Mouse (Mus musculus): ENCODE measurements around the gene Dock9. TPM values are rescaled to one million over a fixed set of nuclear protein-coding genes. Genes with fewer than 3 reads are reported as not detected.

Gene Dock9
- polyA plus RNA-seq, 1 experiment: 0.04 TPM

DNA sequence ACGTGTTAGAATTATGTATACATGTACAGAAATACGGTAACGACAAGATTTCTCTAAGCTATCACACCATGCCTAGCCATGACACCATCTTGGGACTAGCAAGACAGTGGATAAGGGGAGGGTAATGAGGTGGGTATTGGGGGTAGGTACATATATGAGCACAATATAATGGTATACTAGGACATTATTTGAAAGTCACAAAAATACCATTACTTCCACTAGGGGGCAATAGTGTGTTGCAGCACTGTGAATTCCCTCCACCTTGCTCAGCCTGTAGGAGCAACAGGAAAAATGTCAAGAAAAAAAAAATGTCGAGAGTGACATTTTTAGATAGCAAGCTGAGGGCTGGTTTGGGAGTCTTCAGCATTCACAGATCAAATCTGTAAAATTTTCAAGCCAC, 209.2 kb downstream of the Dock9 start:
- no peaks in the 10 kb centered on the region for H3K4me1 ChIP-seq (ENCODE audit: control insufficient read depth)
- H3K27me3 ChIP-seq (ENCODE audit: control insufficient read depth): no peaks in the 10 kb centered on the region
- TF ChIP-seq GATA1 (IDR thresholded peaks at IDR 0.05; ENCODE audit: low read length): no peak
- TF ChIP-seq TAL1 (IDR thresholded peaks at IDR 0.05; ENCODE audit: low read length): no peak
- no peaks in the 10 kb centered on the region for H3K9me3 ChIP-seq (ENCODE audit: control insufficient read depth, low read length)
- no peaks in the 10 kb centered on the region for H3K36me3 ChIP-seq (ENCODE audit: control insufficient read depth)
- H3K4me3 ChIP-seq (replicated peaks): no peak overlapping the region

DNA sequence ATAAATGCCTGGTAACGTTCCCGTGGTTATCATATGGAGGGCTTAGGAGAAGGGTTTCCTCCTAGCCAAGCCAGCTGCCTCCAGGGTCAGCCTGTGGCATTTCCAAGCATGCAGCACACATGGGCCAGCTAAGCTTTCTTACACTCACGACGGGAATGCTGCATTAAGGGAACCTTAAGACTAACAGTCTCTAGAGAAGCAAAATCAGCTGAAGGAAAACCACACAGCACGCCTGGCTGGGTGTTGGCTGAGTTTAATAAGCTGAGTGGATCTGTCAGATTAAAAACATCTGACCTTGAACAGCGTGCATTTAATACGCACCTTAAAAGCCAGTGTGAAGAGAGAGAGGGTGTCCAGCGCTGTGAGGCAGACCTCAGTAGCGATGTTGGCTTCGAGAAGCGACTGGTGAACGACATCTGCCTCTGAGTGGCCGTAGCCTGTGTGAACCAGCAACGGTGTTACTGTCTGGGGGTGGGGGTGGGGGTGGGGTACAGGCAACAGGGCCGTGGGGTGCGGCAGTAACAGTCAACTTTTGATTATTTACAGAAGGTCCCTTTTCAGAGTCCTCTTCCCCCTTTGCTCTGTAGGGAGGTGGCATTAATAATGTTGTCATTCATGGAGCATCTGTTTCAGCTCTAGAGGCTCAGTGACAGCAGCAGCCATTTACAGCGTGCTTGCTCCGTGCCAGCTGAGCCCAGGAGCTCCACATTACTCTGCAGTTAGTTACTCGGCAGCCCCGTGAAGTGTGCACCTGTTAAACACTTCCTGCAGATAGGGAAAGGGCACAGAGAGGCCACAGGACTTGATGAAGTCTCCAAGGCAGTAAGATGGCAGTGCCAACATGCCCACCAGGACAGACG, 211.5 kb downstream of the Dock9 start:
- Histone ChIP-seq H3K4me1 (ENCODE audit: control insufficient read depth) (no peaks in the 10 kb centered on the region), H3K36me3 (ENCODE audit: control insufficient read depth) (no peaks in the 10 kb centered on the region), H3K4me3 (replicated peaks) (no peak overlapping the region), H3K27me3 (ENCODE audit: control insufficient read depth) (no peaks in the 10 kb centered on the region), H3K9me3 (ENCODE audit: control insufficient read depth, low read length) (no peaks in the 10 kb centered on the region)
- TF ChIP-seq TAL1 (IDR thresholded peaks at IDR 0.05; ENCODE audit: low read length) (no peak), GATA1 (IDR thresholded peaks at IDR 0.05; ENCODE audit: low read length) (no peak)

DNA sequence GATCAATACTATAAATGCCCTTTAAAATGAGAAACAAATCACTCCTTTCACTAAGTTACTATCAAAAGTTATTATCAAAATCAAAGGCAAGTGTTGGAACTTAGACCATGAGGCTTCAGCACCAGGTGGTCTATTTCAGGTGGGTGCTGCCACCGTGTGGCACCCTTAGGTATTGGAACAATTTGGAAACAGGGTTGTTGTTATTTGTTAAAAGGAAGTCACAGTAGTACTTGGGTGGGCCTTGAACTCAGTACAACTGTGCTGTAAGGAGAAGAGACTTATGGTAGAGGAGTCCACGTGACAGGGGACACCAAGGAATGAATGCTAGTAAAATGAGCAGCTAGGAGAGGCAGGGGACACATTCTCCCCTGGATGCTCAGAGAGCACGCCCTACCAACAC, 218.6 kb downstream of the Dock9 start:
- Histone ChIP-seq H3K4me1 (ENCODE audit: control insufficient read depth) (no peaks in the 10 kb centered on the region), H3K27me3 (ENCODE audit: control insufficient read depth) (no peaks in the 10 kb centered on the region), H3K4me3 (replicated peaks) (no peak overlapping the region), H3K9me3 (ENCODE audit: control insufficient read depth, low read length) (no peaks in the 10 kb centered on the region), H3K36me3 (ENCODE audit: control insufficient read depth) (no peaks in the 10 kb centered on the region; the same call in 1 of the 2 replicates)
- no peak for TF ChIP-seq TAL1 (IDR thresholded peaks at IDR 0.05; ENCODE audit: low read length)
- no peak for TF ChIP-seq GATA1 (IDR thresholded peaks at IDR 0.05; ENCODE audit: low read length)

DNA sequence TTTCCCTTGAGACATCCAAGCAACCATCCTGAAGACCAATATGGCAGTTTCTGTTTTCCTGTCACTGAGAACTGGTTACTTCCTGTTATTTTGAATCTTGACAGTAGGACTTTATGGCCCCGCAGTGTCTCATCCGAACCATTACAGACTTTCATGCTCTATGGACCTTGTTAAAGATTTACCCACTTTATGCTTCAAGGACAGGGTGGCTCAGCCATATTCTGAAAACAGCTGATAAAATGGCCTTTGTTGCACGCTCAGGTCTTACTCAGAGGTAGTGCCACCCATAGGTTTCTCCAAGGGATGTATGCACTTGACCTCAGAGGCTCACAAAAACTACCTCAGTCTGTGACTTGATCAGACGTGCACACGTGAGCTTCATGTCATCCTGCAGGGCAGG, 224.2 kb downstream of the Dock9 start:
- Histone ChIP-seq H3K4me1 (ENCODE audit: control insufficient read depth) (no peaks in the 10 kb centered on the region), H3K4me3 (replicated peaks) (no peak overlapping the region), H3K36me3 (ENCODE audit: control insufficient read depth) (no peaks in the 10 kb centered on the region; the same call in 1 of the 2 replicates), H3K9me3 (ENCODE audit: control insufficient read depth, low read length) (no peaks in the 10 kb centered on the region), H3K27me3 (ENCODE audit: control insufficient read depth) (no peaks in the 10 kb centered on the region)
- TF ChIP-seq GATA1 (IDR thresholded peaks at IDR 0.05; ENCODE audit: low read length): no peak
- no peak for TF ChIP-seq TAL1 (IDR thresholded peaks at IDR 0.05; ENCODE audit: low read length)

DNA sequence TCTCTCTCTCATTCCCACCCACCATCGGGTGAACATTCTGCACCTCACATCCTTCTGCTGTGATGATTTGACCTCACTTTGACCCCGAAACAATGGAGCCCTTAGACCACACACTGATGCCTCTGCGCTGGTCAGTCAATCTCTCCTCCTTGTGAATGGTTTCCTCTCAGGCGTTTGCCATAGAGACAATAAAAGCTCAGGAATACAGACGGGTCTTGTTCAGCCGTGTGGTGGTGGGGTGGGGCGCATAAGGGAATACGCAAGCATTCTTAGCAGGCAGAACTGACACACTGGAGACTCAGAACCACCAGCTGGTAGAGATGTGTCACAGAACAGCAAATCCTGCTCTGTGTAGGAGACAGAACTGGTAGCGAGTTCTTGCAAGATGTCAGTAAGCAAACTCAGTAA, 230.8 kb downstream of the Dock9 start:
- Histone ChIP-seq H3K4me1 (ENCODE audit: control insufficient read depth) (no peaks in the 10 kb centered on the region), H3K9me3 (ENCODE audit: control insufficient read depth, low read length) (no peaks in the 10 kb centered on the region), H3K36me3 (ENCODE audit: control insufficient read depth) (no peaks in the 10 kb centered on the region), H3K27me3 (ENCODE audit: control insufficient read depth) (no peaks in the 10 kb centered on the region), H3K4me3 (replicated peaks) (no peak overlapping the region)
- TF ChIP-seq GATA1 (IDR thresholded peaks at IDR 0.05; ENCODE audit: low read length) (no peak), TAL1 (IDR thresholded peaks at IDR 0.05; ENCODE audit: low read length) (no peak)

DNA sequence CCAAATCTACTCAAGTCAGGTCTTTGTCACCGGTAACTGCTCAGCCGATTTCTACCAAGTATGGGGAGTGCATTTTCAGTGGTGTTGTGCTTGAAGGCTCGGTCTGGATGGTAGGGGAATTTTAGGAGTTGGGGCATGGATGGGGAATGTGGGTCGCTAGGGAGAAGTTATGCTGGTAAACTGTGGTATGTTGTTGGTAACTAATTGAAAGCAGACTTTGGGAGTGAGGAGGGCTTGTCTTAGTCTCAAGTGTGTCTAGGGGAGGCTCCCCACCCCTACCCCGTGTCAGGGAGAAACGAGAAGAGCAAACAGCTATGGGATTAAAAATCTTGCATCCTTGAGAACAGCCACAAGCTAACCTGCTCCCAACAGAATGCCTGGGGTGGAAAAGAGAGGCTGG, 231.7 kb downstream of the Dock9 start:
- no peak for TF ChIP-seq TAL1 (IDR thresholded peaks at IDR 0.05; ENCODE audit: low read length)
- no peak for TF ChIP-seq GATA1 (IDR thresholded peaks at IDR 0.05; ENCODE audit: low read length)
- Histone ChIP-seq H3K4me3 (replicated peaks) (no peak overlapping the region), H3K36me3 (ENCODE audit: control insufficient read depth) (no peaks in the 10 kb centered on the region; the same call in 1 of the 2 replicates), H3K9me3 (ENCODE audit: control insufficient read depth, low read length) (no peaks in the 10 kb centered on the region), H3K27me3 (ENCODE audit: control insufficient read depth) (no peaks in the 10 kb centered on the region), H3K4me1 (ENCODE audit: control insufficient read depth) (no peaks in the 10 kb centered on the region)

DNA sequence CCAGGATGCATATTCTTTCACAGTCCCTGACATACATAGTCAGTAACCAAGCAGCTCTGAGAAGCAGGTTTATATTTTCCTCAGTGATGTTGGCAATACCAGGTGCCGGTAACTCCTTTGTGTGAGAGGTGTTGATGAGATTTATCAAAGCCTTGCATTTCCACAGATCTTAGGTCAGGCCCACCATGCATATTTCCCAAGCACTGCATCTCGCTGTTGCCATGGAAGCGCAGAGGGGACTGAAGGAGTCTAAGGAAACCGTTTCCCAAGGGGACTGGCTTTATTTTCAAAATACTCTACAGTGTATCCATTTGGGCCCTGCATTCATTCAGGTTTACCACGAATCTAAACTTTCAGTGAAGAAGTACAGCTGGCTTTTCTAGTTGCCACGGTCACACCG, 233.0 kb downstream of the Dock9 start:
- Histone ChIP-seq H3K9me3 (ENCODE audit: control insufficient read depth, low read length) (no peaks in the 10 kb centered on the region), H3K27me3 (ENCODE audit: control insufficient read depth) (no peaks in the 10 kb centered on the region), H3K4me3 (replicated peaks) (no peak overlapping the region), H3K36me3 (ENCODE audit: control insufficient read depth) (no peaks in the 10 kb centered on the region; the same call in 1 of the 2 replicates), H3K4me1 (ENCODE audit: control insufficient read depth) (no peaks in the 10 kb centered on the region)
- no peak for TF ChIP-seq TAL1 (IDR thresholded peaks at IDR 0.05; ENCODE audit: low read length)
- no peak for TF ChIP-seq GATA1 (IDR thresholded peaks at IDR 0.05; ENCODE audit: low read length)

DNA sequence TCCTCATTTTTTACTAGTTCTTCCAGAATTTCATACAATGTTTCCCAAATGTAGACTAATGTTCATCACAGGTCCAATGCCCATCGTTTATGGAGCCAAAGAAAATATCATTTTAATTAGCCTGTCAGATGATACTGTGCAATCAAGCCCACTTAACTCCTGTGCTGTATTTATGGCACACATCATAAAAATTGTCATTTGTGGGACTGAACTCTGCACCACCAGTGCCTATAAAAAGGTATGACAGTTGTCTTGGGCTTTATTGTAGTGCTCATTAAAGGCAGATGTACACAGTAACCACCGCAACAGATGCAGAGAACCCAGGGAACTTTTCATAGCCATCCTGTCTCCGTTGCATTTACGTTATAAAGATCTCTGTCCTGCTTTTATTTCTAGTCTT, 233.7 kb downstream of the Dock9 start:
- Histone ChIP-seq H3K27me3 (ENCODE audit: control insufficient read depth) (no peaks in the 10 kb centered on the region), H3K9me3 (ENCODE audit: control insufficient read depth, low read length) (no peaks in the 10 kb centered on the region), H3K36me3 (ENCODE audit: control insufficient read depth) (no peaks in the 10 kb centered on the region; the same call in 1 of the 2 replicates), H3K4me3 (replicated peaks) (no peak overlapping the region), H3K4me1 (ENCODE audit: control insufficient read depth) (no peaks in the 10 kb centered on the region)
- TF ChIP-seq GATA1 (IDR thresholded peaks at IDR 0.05; ENCODE audit: low read length) (no peak), TAL1 (IDR thresholded peaks at IDR 0.05; ENCODE audit: low read length) (no peak)

DNA sequence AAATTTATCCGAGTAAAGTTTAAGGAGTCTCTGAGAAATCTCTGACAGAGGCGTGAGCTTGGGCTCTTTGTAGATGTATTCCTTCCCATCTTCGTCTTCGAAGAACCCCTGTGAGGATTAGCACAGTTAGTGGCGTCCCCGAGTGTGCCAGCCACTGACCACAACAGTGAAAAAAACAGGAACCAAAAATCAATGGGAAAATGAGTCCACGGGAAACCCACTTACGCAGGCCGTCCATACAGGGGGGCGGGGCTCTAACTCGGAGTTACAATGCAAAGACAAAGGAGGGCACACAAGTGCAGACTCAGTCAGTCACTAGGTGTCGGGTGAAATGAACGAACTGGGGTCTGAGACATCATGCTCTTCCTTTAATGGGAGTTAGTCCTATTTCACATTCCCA, 238.6 kb downstream of the Dock9 start:
- no peak for TF ChIP-seq TAL1 (IDR thresholded peaks at IDR 0.05; ENCODE audit: low read length)
- TF ChIP-seq GATA1 (IDR thresholded peaks at IDR 0.05; ENCODE audit: low read length): no peak
- H3K36me3 ChIP-seq (ENCODE audit: control insufficient read depth): no peaks in the 10 kb centered on the region; the same call in 1 of the 2 replicates
- no peaks in the 10 kb centered on the region for H3K4me1 ChIP-seq (ENCODE audit: control insufficient read depth)
- no peak overlapping the region for H3K4me3 ChIP-seq (replicated peaks)
- no peaks in the 10 kb centered on the region for H3K27me3 ChIP-seq (ENCODE audit: control insufficient read depth)
- no peaks in the 10 kb centered on the region for H3K9me3 ChIP-seq (ENCODE audit: control insufficient read depth, low read length)

Measured in erythroblast, embryonic 14.5 days (primary cell).